Mouse (Mus musculus) embryonic stem cell, embryonic (primary cell): Measurements from ENCODE around the gene Ctcfl.

Experiments
- CTCF ChIA-PET, 4 experiments: fragments of 300-600 bp in 2 of 4; fragments of 350-600 bp in 2 of 4; sonication (Branson Sonifier 250); formaldehyde crosslinking; loops; one replicate each; lab custom pipeline; 2022; ENCODE audit warnings: inconsistent platforms in 2 of 4; lab: Charles Lee
- POLR2A ChIA-PET, 4 experiments: fragments of 300-600 bp in 2 of 4; fragments of 350-600 bp in 2 of 4; sonication (Branson Sonifier 250); formaldehyde crosslinking; loops; one replicate each; lab custom pipeline; 2022; ENCODE audit warnings: antibody characterized with exemption in 4 of 4, inconsistent platforms in 1 of 4; lab: Charles Lee

Ctcfl gene

DNA sequence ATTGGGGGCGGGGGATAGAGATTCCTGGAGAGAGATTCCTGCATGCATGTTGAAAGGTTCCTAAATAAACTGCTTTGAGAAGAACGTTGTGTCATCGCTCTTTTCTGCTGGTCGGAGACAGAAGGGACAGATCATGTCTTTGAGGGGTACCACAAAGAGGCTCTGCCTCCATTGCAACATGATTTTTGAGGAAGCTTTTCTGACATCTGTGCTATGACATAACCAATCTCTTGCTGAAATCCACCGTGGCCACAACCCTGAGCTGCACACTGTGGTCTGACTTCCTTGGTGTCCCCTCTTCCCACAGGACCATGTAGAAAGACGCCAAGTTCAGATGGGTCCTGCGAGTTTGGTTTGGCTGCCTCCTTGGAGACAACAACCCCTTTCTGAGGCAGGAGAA, 46.4 kb downstream of the Ctcfl start:
- ChIA-PET POLR2A (interaction anchor here in 2 of 4 experiments (1.2 to 2.2 kb wide), 6 partner anchors 11 to 58 kb away, joined by 3 to 11 read pairs (median 3); no protein-coding TSS in a partner anchor), CTCF (interaction anchor here in 1 of 4 experiments (0.6 kb wide), 1 partner anchor 26 kb away, joined by 3 read pairs; no protein-coding TSS in a partner anchor)

DNA sequence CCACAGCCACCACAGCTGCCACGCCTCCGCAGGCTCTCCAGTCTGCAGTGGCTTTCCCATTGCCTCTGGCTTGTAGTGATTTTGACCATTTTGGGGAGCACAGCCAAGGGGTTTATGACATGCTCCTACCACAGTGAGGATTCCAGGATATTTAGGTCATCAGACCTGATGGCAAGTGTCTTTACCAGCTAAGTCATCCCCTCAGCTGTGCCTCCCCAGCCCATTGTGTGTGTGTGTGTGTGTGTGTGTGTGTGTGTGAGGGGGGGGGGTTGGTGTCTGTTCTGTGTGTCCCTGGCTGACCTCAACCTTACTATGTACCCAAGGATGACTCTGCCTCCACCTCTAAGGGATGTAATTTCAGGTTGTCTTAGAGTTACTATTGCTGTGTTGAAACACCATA, 54.5 kb downstream of the Ctcfl start:
- CTCF ChIA-PET, result interaction anchor here in 1 of 4 experiments (0.6 kb wide), 2 partner anchors 33 to 1868 kb away, joined by 3 to 4 read pairs; no protein-coding TSS in a partner anchor
- POLR2A ChIA-PET, result interaction anchor here in 1 of 4 experiments (0.6 kb wide), 1 partner anchor 78 kb away, joined by 5 read pairs; no protein-coding TSS in a partner anchor

- CTCF ChIA-PET, result no interaction called here
- POLR2A ChIA-PET, result no interaction called here
Measured at GRCm38 (mm10) chr2:173063219-173063618, 56.1 kb downstream of the Ctcfl start.

DNA sequence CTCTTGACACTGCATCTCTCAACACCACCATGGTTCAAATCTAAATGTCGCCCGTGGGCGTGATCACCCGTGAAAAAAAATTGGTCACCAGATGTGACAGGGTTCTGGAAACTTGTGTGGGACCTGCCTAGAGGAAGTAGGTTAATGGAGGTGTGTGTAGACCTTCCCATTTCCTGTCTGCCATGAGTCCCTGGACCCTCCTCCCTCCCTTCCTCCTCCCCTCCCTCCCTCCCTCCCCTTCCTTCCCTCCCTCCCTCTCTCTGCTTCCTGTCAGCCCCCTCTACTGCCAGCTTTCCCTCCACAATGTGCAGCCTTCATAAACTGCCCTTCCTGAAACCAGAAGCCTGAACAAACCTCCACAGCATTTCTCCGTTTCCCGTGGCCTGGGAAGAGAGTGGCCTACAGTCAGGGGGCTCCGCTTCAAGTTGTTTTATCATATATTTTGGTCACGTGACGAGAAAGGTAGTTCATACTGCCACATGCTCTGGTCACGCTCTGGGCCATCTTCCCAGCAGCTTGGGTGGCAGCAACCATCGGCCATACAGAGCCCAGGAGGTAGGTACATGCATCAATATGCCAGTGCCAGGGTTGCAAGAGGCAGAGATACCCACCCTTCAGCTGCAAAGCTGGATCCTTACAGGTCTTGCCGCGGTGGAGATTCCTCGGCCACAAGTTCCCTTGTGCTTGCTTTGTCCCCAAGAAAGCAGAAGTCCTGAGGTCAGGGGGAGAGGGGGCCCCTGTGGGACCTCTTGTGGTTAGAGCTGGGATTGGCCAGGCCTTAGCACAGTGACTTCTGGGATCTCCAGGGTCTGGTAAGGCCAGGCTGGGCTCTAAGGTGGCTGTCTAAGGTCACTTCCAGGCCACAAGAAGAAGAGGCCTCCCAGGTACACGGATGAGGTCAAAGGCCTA, 57.6 kb downstream of the Ctcfl start:
- ChIA-PET POLR2A (interaction anchor here in 3 of 4 experiments (0.6 to 3.2 kb wide), 14 partner anchors 11 to 607 kb away, joined by 3 to 17 read pairs (median 4); partner anchors contain the start of gene Rbm38 (in 1 of the 3)), CTCF (interaction anchor here (0.5 to 1.9 kb wide), 10 partner anchors 12 to 1366 kb away, joined by 3 to 7 read pairs (median 4); no protein-coding TSS in a partner anchor)

- POLR2A ChIA-PET, result interaction anchor here in 2 of 4 experiments (1.1 to 3.2 kb wide), 6 partner anchors 11 to 40 kb away, joined by 3 to 17 read pairs (median 4); partner anchors contain the start of gene Rbm38 (in 1 of the 2)
- CTCF ChIA-PET, result interaction anchor here in 3 of 4 experiments (0.9 to 1.9 kb wide), 5 partner anchors 21 to 63 kb away, joined by 3 to 4 read pairs (median 4); partner anchors contain the start of gene Rbm38 (in 1 of the 3)
Measured at GRCm38 (mm10) chr2:173060450-173060849, 58.9 kb downstream of the Ctcfl start.

DNA sequence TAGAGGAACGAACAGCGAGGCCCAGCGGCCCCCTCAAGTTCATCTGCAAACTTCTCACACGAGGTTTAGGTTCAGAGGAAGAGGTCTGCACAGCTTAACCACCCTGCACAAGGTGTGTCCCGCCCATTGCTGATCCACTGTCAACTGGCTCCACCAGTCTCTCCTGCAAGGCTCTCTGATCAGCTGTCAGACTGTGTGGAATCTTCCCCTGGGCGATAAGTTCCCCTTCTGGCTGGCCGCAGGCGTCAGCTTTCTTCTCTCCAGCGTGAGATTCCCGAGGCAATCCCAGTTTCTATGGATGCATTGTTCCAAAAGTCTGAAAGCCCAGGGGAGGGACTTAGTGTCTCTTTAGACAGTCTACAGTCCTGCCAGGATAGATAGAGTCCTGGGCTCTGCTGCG, 61.1 kb downstream of the Ctcfl start:
- ChIA-PET POLR2A (interaction anchor here in 3 of 4 experiments (0.6 to 4.0 kb wide), 8 partner anchors 9 to 197 kb away, joined by 3 to 28 read pairs (median 6); partner anchors contain the start of gene Rbm38 (in 1 of the 3)), CTCF (no interaction called here)

DNA sequence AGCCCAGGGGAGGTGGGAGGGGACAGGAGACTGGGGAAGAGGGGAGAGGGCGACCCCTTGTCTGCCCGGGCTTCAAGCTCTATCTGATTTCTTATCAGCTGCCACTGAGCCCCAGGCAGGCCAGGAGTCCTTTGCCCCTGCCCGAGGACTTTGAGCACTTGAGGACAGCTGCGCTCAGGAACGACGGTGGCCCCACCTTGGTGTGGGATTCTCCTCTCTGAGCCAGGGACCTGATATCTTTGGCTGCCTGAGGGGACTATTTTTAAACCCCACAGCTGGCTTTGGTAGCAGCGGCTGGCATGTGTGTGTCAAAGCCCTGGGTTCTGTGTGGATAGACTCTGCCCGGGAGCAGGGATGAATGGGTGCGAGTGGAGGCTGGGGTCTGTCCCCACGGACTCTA, 61.7 kb downstream of the Ctcfl start:
- CTCF ChIA-PET, result interaction anchor here in 1 of 4 experiments (0.6 kb wide), 1 partner anchor 35 kb away, joined by 3 read pairs; no protein-coding TSS in a partner anchor

DNA sequence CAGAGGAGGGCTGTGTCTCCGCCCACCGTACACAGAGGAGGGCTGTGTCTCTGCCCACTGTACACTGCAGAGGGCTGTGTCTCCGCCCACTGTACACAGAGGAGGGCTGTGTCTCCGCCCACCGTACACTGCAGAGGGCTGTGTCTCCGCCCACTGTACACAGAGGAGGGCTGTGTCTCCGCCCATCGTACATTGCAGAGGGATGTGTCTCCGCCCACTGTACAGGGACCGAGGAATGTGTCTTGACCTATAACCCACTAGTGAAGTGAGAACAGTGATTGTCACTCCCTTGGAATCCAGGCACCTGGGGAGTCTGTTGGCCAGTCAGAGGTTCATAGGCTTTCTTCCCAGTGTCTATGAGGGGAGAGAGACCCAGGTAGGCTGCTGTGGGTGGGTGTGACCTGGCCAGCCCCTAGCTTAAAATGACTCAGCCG, 62.4 kb downstream of the Ctcfl start:
- POLR2A ChIA-PET, result interaction anchor here in 3 of 4 experiments (0.7 to 4.0 kb wide), 7 partner anchors 10 to 36 kb away, joined by 3 to 28 read pairs (median 6); partner anchors contain the start of gene Rbm38 (in 1 of the 3)
- CTCF ChIA-PET, result no interaction called here

More for the DNA sequence above, 61.7 kb downstream of the Ctcfl start:
- POLR2A ChIA-PET, result interaction anchor here in 3 of 4 experiments (0.6 to 4.0 kb wide), 10 partner anchors 8 to 197 kb away, joined by 3 to 28 read pairs (median 4); partner anchors contain the start of gene Rbm38 (in 1 of the 3)

DNA sequence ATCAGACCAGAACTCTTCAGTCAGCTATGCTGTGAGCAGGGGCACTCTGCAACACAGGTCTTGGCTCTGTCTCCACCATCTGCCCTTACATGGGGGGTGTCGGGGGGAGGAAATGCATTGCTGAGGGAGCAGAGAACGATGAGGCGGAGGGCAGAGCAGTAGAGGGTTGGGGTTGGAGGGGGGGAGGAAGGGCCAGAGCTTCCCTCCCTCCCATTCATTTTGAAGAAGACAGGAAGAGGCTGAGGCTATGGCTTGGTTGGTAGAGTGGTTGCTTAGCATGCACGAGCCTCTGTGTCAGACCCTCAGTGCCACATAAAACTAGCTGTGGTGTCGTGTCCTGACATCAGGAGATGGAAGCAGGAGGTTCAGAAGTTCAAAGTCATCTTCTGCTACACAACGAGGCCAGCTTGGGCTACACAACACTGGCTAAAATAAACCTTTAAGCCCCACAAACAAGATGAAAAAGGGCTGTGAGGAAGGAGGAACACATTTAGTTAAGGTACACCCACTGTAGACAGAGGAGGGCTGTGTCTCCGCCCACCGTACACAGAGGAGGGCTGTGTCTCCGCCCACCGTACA, 62.9 kb downstream of the Ctcfl start:
- ChIA-PET CTCF (no interaction called here), POLR2A (interaction anchor here in 2 of 4 experiments (0.9 to 4.0 kb wide), 5 partner anchors 10 to 35 kb away, joined by 3 to 28 read pairs (median 6); partner anchors contain the start of gene Rbm38 (in 1 of the 2))

GRCm38 (mm10) chr2:173053846-173054245, 65.5 kb downstream of the Ctcfl start:
- ChIA-PET CTCF (interaction anchor here in 2 of 4 experiments (0.6 kb wide), 2 partner anchors 33 to 244 kb away, joined by 3 read pairs; no protein-coding TSS in a partner anchor), POLR2A (interaction anchor here in 3 of 4 experiments (0.6 to 1.7 kb wide), 4 partner anchors 20 to 485 kb away, joined by 3 to 4 read pairs (median 4); partner anchors contain the start of gene Rbm38 (in 1 of the 3))

DNA sequence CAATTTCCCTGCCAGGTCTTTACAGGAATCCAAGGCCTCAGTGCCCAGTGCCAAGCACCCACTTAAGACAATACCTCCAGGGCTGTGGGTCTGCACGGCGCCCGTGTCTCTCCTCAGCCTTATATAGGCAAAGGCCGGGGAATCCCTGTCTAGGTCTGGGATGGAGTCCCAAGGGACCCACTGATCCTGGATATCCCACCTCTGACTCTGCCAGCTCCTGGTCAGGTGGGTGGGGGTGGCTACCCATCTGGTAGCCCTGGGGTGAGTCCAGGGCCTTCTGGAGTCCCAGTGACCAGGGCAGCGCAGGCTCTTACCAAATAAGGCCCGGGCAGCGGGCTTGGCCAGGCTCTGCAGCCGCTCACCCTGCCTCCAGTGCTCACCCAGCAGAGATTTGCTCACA, 66.4 kb downstream of the Ctcfl start:
- POLR2A ChIA-PET, result interaction anchor here in 1 of 4 experiments (1.7 to 35.9 kb wide), 2 partner anchors 21 to 33 kb away, joined by 4 to 593 read pairs; partner anchors contain the start of gene Rbm38
- CTCF ChIA-PET, result no interaction called here

DNA sequence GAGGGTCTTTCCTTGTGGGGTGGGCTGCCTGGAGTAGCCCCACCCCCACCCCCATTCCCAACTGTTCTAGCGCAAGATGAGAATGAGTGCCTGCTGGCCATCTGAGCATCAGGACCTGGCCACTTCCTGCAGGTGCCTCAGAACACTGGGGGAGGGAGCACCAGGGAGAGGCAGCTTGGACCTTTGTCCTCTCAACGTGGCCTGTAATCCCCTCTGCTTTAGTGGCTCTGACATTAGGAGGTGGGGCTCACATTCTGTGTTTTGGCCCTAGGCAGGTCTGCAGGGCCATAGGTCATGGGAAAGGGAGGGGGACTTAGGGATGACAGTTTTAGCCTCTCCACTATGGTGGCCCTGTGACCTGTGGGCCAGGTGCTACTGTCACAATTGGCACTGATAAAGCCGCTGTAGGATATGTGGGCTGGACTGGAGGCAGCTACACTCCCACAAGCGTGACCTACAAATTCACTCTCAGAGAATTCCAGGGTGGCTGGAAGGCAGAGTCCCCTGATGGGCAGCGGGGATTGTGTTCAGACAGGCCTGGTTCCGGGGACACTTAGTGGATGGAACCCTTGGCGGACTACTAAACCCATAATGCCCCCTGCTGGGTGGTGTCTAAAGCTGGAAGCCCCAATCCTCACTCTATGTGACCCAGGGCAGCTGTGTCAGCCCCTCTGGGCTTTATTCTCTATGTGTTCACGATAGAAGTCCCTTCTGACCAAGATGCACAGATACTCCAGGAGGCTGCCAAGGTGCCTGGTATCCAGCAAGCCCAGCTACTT, 68.5 kb downstream of the Ctcfl start:
- CTCF ChIA-PET, result interaction anchor here in 1 of 4 experiments (0.9 kb wide), 1 partner anchor 29 kb away, joined by 6 read pairs; no protein-coding TSS in a partner anchor
- POLR2A ChIA-PET, result interaction anchor here in 3 of 4 experiments (0.7 to 35.9 kb wide), 11 partner anchors 8 to 180 kb away, joined by 3 to 593 read pairs (median 5); partner anchors contain the start of gene Rbm38 (in 2 of the 3)

DNA sequence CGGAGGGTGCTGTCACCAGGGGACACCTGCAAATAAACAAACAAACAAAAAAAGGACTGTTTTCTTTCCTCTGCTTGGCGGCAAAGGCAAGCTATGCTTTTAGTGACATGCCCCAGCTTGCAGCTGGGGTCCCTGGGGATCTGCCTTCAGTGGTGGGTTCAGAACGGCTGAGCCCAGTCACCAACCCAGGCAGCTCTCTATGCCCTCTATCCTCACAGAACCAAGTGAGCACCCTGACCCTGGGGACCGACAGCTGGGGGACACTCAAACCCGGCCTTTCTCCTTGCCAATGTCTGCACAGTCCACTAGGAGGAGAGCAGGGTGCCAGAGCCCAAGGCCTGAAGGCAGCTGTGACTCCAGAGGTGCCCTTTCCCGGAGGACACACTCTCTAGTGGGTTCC, 69.5 kb downstream of the Ctcfl start:
- CTCF ChIA-PET, result interaction anchor here in 3 of 4 experiments (0.6 to 1.5 kb wide), 6 partner anchors 12 to 523 kb away, joined by 3 to 6 read pairs (median 3); no protein-coding TSS in a partner anchor
- POLR2A ChIA-PET, result interaction anchor here in 3 of 4 experiments (0.6 to 35.9 kb wide), 17 partner anchors 8 to 731 kb away, joined by 3 to 593 read pairs (median 4); partner anchors contain the start of gene Rbm38 (in 2 of the 3)

- ChIA-PET POLR2A (interaction anchor here in 3 of 4 experiments (0.6 to 35.9 kb wide), 21 partner anchors 9 to 730 kb away, joined by 3 to 593 read pairs (median 4); partner anchors contain the start of gene Rbm38 (in 2 of the 3)), CTCF (interaction anchor here in 2 of 4 experiments (1.1 to 1.5 kb wide), 4 partner anchors 13 to 218 kb away, joined by 3 to 4 read pairs (median 3); no protein-coding TSS in a partner anchor)
Measured at GRCm38 (mm10) chr2:173049231-173049630, 70.1 kb downstream of the Ctcfl start.

DNA sequence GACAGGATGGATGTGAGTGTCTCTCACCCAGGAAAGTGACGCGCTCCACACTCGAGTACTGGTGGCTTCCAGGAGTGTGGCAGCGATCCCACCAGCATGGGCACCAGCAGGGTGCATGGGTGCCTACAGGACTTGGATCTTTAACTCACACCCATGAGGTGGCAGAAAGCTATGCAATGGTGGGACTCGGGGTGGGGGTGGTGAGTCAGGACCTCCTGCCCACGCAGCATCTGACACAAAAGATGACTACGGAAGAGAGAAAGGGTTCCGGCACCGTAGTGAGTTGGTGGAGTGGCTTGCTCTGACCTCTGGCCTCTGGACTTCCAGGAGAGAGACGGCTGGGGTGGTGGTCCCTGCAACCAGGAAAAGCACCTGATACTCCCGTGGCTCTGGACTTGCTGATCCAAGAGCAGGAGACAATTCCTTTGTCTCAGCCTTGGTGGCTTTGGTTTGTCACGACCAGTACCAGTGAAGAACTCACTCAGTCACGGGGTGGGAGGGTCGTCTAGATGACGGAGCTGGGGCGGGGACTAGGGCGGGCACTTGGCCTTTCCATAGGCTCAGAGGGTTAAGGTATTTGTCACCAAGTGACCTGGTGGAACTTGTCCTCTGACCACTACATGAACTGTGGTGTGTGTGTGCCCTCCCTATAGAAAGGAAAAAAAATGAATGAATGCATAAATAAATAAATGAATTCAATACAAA, 71.1 kb downstream of the Ctcfl start:
- ChIA-PET CTCF (interaction anchor here in 3 of 4 experiments (0.6 to 1.5 kb wide), 5 partner anchors 33 to 197 kb away, joined by 3 to 6 read pairs (median 3); no protein-coding TSS in a partner anchor), POLR2A (interaction anchor here in 3 of 4 experiments (0.7 to 35.9 kb wide), 19 partner anchors 10 to 177 kb away, joined by 3 to 593 read pairs (median 4); partner anchors contain the start of gene Rbm38 (in 2 of the 3))

DNA sequence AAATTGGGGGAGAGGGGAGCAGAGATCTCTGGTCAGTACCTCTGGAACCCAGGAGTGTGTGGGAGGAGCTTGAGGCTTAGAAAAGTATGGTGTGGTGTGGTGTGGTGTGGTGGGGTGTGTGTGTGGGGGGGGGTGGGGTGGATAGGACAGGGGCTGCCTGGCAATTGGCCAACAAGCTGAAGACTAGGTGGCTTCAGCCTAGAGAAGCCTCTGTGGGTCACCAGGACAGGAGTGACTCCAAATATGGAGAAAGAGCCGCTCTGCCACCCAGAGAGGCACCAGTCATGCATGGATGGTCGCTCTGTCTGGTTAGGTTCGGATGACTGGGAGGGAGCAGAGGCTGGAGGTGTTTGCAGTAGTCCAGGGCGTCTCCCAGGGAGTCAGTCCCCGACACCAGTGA, 71.9 kb downstream of the Ctcfl start:
- POLR2A ChIA-PET, result interaction anchor here in 3 of 4 experiments (0.7 to 35.9 kb wide), 11 partner anchors 14 to 37 kb away, joined by 3 to 593 read pairs (median 4); partner anchors contain the start of gene Rbm38 (in 2 of the 3)
- CTCF ChIA-PET, result interaction anchor here in 1 of 4 experiments (1.4 kb wide), 1 partner anchor 19 kb away, joined by 3 read pairs; no protein-coding TSS in a partner anchor
